Comparison of ENCODE assay signal across 9 mouse cellular contexts in the genomic region with DNA sequence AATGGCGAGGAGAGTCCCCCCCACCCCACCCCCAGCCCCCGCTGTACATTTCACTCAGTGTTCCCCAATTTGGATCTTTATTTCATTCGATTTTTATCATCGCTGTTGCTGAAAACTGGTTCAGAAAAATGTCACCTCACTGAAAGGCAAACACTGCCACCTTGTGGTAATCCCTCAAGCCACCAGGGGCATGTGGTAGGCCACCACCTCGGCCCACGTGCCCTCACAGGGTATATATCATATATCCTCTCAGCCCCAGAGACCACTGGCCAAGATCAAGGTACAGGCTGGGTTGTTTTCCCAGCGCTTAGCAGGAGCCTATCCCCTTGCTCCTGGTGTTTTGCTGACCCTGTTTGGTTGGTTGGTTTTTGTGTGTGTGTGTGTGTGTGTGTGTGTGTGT. TPM values are rescaled to one million over a fixed set of nuclear protein-coding genes. Genes with fewer than 3 reads are reported as not detected.
DNase-seq lines count a peak whose midpoint lies in the region; ATAC-seq and TF ChIP-seq lines count a peak whose summit lies in the region.
"Had no signal": no experiment of that assay in that cellular context is flagged by ENCODE, and none has a peak within 500 bp of the region (broad histone marks: within the 10 kb centered on the region; RNA-seq: fewer than 3 reads in every experiment).

No protein-coding gene starts in this region.

- H3K27me3 ChIP-seq in forebrain, embryonic 13.5 days: no peaks in the 10 kb centered on the region

- no peak overlapping the region for H3K4me2 ChIP-seq in forebrain, embryonic 13.5 days

- H3K4me1 ChIP-seq in forebrain, embryonic 13.5 days: no peaks in the 10 kb centered on the region
- H3K4me1 ChIP-seq in lung, adult 2 months (ENCODE audit: control insufficient read depth, insufficient read depth, low read length): no peaks in the 10 kb centered on the region

- 24% methylated on average over 7 of the region's 7 CpGs for WGBS in forebrain, embryonic 13.5 days
- WGBS in lung, adult 2 months: 13% methylated on average over 7 of the region's 7 CpGs

- no peaks in the 10 kb centered on the region for H3K9me3 ChIP-seq in forebrain, embryonic 13.5 days (replicated peaks)

- TF ChIP-seq CTCF in lung, adult 2 months (IDR thresholded peaks at IDR 0.05; ENCODE audit: insufficient read depth, low read length): peak; percentile 90

- TF ChIP-seq POLR2A in lung, adult 2 months (IDR thresholded peaks at IDR 0.05; ENCODE audit: borderline replicate concordance, extremely low read depth, low read depth, low read length): no peak

- no peak overlapping the region for H3K4me3 ChIP-seq in forebrain, embryonic 13.5 days
- no peak overlapping the region for H3K4me3 ChIP-seq in lung, adult 2 months (replicated peaks; ENCODE audit: extremely low read depth, low read depth, low read length)

- H3K36me3 ChIP-seq in forebrain, embryonic 13.5 days (ENCODE audit: poor library complexity, severe bottlenecking): no peaks in the 10 kb centered on the region

- no peak overlapping the region for H3K27ac ChIP-seq in forebrain, embryonic 13.5 days

- DNase-seq in adrenal gland, adult 18-20 months (ENCODE audit: low spot score in 2 of 2): peak; percentile 50 to 59
- no peak for DNase-seq in adrenal gland, postnatal 4 days (ENCODE audit: low spot score in 2 of 2)
- DNase-seq in A20 (ENCODE audit: low read depth, low spot score): peak; percentile 79
- peak; percentile 82 for DNase-seq in brain, adult 2 months (ENCODE audit: low read depth, low spot score)
- peak; percentile 68 for DNase-seq in kidney, adult 18-20 months
- DNase-seq in lung, adult 2 months: no peak
- peak; percentile 53 for DNase-seq in retina, postnatal 7 days (ENCODE audit: low read depth, low spot score)

- ATAC-seq in forebrain, embryonic 13.5 days: peak; percentile 53; the same call in 1 of the 2 replicates

- no peak overlapping the region for H3K9ac ChIP-seq in forebrain, embryonic 13.5 days

RNA-seq across cellular contexts. Expression of a gene that starts 11.2 kb away (rescaled TPM):
- total RNA-seq in adrenal gland, adult 18-20 months (2021): 10 to 100 TPM; 17.7 to 21.1 TPM
- total RNA-seq in adrenal gland, postnatal 4 days (2021): 1 to 10 TPM; 8.8 to 10.0 TPM
- 2.5 and 3.5 TPM in 2 replicates for polyA plus RNA-seq in forebrain, embryonic 13.5 days (2015; fragmentation: Nextera tagmentation; extraction: Ambion mirVana)
- 10.3 and 12.3 TPM in 2 replicates for polyA plus RNA-seq in lung, adult 2 months (2012; rRNA removed)

RNA-seq across cellular contexts. Expression of a gene that starts 13.9 kb away (rescaled TPM):
- 100 to 1,000 TPM; 299 to 421 TPM for total RNA-seq in adrenal gland, adult 18-20 months (2021)
- 100 to 1,000 TPM; 191 to 202 TPM for total RNA-seq in adrenal gland, postnatal 4 days (2021)
- polyA plus RNA-seq in forebrain, embryonic 13.5 days (2015; fragmentation: Nextera tagmentation; extraction: Ambion mirVana): 13.2 and 16.6 TPM in 2 replicates
- 210 and 228 TPM in 2 replicates for polyA plus RNA-seq in lung, adult 2 months (2012; rRNA removed)

RNA-seq across cellular contexts. Expression of a gene that starts 38.4 kb away (rescaled TPM):
- total RNA-seq in adrenal gland, adult 18-20 months (2021): 10 to 100 TPM; 70.9 to 89.3 TPM
- total RNA-seq in adrenal gland, postnatal 4 days (2021): 10 to 100 TPM; 30.2 to 33.3 TPM
- 3.7 and 4.3 TPM in 2 replicates for polyA plus RNA-seq in forebrain, embryonic 13.5 days (2015; fragmentation: Nextera tagmentation; extraction: Ambion mirVana)
- polyA plus RNA-seq in lung, adult 2 months (2012; rRNA removed): 35.5 and 41.9 TPM in 2 replicates

RNA-seq across cellular contexts. Expression of a gene that starts 38.6 kb away (rescaled TPM):
- not detected for total RNA-seq in adrenal gland, adult 18-20 months (2021)
- total RNA-seq in adrenal gland, postnatal 4 days (2021): under 1 TPM; 0.79 to 0.95 TPM
- 0.62 and 0.92 TPM in 2 replicates for polyA plus RNA-seq in forebrain, embryonic 13.5 days (2015; fragmentation: Nextera tagmentation; extraction: Ambion mirVana)
- not detected in 2 replicates for polyA plus RNA-seq in lung, adult 2 months (2012; rRNA removed)
- total RNA-seq: ES-E14 had no signal

RNA-seq across cellular contexts. Expression of a gene that starts 56.9 kb away (rescaled TPM):
- total RNA-seq in adrenal gland, adult 18-20 months (2021): under 1 TPM; 0.66 to 0.67 TPM
- total RNA-seq in adrenal gland, postnatal 4 days (2021): 1 to 10 TPM; 2.0 to 2.1 TPM
- polyA plus RNA-seq in forebrain, embryonic 13.5 days (2015; fragmentation: Nextera tagmentation; extraction: Ambion mirVana): 0.48 TPM in 2 replicates
- polyA plus RNA-seq in lung, adult 2 months (2012; rRNA removed): 2.5 and 3.5 TPM in 2 replicates

Comparison
In these comparisons a context has a peak if more than half of its experiments do, and no peak if none do; other contexts are left out.
1. DNase-seq: peak in adrenal gland, adult 18-20 months (2 of 2), A20 (single experiment), brain, adult 2 months (single experiment), kidney, adult 18-20 months (single experiment) and retina, postnatal 7 days (single experiment); none in adrenal gland, postnatal 4 days (0 of 2) and lung, adult 2 months (single experiment).